In genomic region chr17:79379191-79379590, GRCm38 (mm10) we compare ENCODE assay signal across 8 mouse cellular contexts. TPM values are rescaled to one million over a fixed set of nuclear protein-coding genes. Genes with fewer than 3 reads are reported as not detected.
DNase-seq lines count a peak whose midpoint lies in the region.

No protein-coding gene starts in this region.

- DNase-seq in heart, adult 18-20 months, result peak; percentile 26 to 58
- no peak for DNase-seq in heart, postnatal 10 days
- peak; percentile 9 for DNase-seq in thymus, postnatal 0 days (ENCODE audit: low spot score)
- no peak for DNase-seq in thymus, postnatal 25 days
- peak; percentile 13 to 33 for DNase-seq in kidney, postnatal 36 days
- no peak for DNase-seq in urinary bladder, postnatal 36 days (ENCODE audit: low spot score in 2 of 2)
- DNase-seq in cerebellum, postnatal 10 days, result no peak
- no peak for DNase-seq in spleen, postnatal 14 days (ENCODE audit: low spot score in 2 of 2)

- intact Hi-C loops in heart, postnatal 10 days (cut with DNase I), result no loop called here

RNA-seq across cellular contexts. Expression of gene Cdc42ep3, which starts 24.3 kb away (rescaled TPM):
- 10 to 100 TPM; 23.5 to 29.8 TPM for total RNA-seq in heart, adult 18-20 months (2021)
- 10 to 100 TPM; 33.6 to 42.7 TPM for total RNA-seq in heart, postnatal 10 days (2021)
- polyA plus RNA-seq in thymus, postnatal 0 days (2015; fragmentation: Nextera tagmentation; extraction: Ambion mirVana), result 33.4 and 41.0 TPM in 2 replicates

Comparison
In these comparisons a context has a peak if more than half of its experiments do, and no peak if none do; other contexts are left out.
1. DNase-seq: peak in heart, adult 18-20 months (2 of 2), thymus, postnatal 0 days (single experiment) and kidney, postnatal 36 days (2 of 2); none in heart, postnatal 10 days (0 of 2), thymus, postnatal 25 days (single experiment), urinary bladder, postnatal 36 days (0 of 2), cerebellum, postnatal 10 days (0 of 2) and spleen, postnatal 14 days (0 of 2).